Mouse (Mus musculus) hindbrain, embryonic 14.5 days (tissue): ENCODE results near the gene Dhrs2. TPM values are rescaled to one million over a fixed set of nuclear protein-coding genes. Genes with fewer than 3 reads are reported as not detected.

Source experiments
- ATAC-seq: fragments of 200-750 bp; cut with Nextera tagmentation; 2 replicates; pipeline ENCODE4 v1.8.0; 2017; ENCODE audit warnings: moderate number of reproducible peaks, mild to moderate bottlenecking, moderate TSS enrichment, moderate library complexity; ENCODE audit not compliant: low FRiP score
- DNase-seq: peaks from one replicate; pipeline ENCODE4 v3.0.0-alpha.2; 2015; ENCODE audit warnings: low spot score
- H3K27ac ChIP-seq: fragments of 300-500 bp; sonication (generic); 2 replicates; pipeline ENCODE4 v1.5.1; 2014; ENCODE audit warnings: mild to moderate bottlenecking, moderate library complexity
- H3K27me3 ChIP-seq: fragments of 300-500 bp; sonication (generic); 2 replicates; pipeline ENCODE4 v1.6.1; 2014; ENCODE audit warnings: mild to moderate bottlenecking, low read length, mixed read lengths; ENCODE audit not compliant: control insufficient read depth, insufficient read depth
- H3K36me3 ChIP-seq: fragments of 300-500 bp; sonication (generic); replicated peaks from 2 replicates; pipeline ENCODE4 v1.6.1; 2014; ENCODE audit not compliant: control insufficient read depth, insufficient read depth
- H3K4me1 ChIP-seq: fragments of 300-500 bp; sonication (generic); replicated peaks from 2 replicates; pipeline ENCODE4 v1.6.1; 2014; ENCODE audit warnings: antibody characterized with exemption, low read length, mixed read lengths; ENCODE audit not compliant: control insufficient read depth, insufficient read depth
- H3K4me2 ChIP-seq: fragments of 300-500 bp; sonication (generic); replicated peaks from 2 replicates; pipeline ENCODE4 v1.6.1; 2014; ENCODE audit warnings: mild to moderate bottlenecking, moderate library complexity
- H3K4me3 ChIP-seq: fragments of 300-500 bp; sonication (generic); replicated peaks from 2 replicates; pipeline ENCODE4 v1.5.1; 2014; ENCODE audit warnings: mild to moderate bottlenecking, low read length
- H3K9ac ChIP-seq: fragments of 300-500 bp; sonication (generic); 2 replicates; pipeline ENCODE4 v1.6.1; 2014
- H3K9me3 ChIP-seq: fragments of 300-500 bp; sonication (generic); 2 replicates; pipeline ENCODE4 v1.6.1; 2016; ENCODE audit warnings: low read length; ENCODE audit not compliant: control insufficient read depth
- WGBS: fragments of 180-500 bp; shearing (Covaris S2); extraction: QIAGEN DNeasy Blood & Tissue Kit; methylation state at CpG from one replicate; pipeline ENCODE4 v1.1.7; 2014; 5-methylcytosine and 5-hydroxymethylcytosine counted together
- polyA plus RNA-seq: library from polyadenylated mRNA; unstranded; fragments of >200 nt; fragmentation: Nextera tagmentation; extraction: Ambion mirVana; gene quantifications from 2 replicates; pipeline ENCODE4 v1.2.1, GENCODE M21; 2014

Dhrs2 gene
- polyA plus RNA-seq, 1 experiment from 2014 or later = 1.4 TPM

- Histone ChIP-seq H3K9me3 (no peaks in the 10 kb centered on the region), H3K27ac (no peak overlapping the region), H3K4me2 (no peak overlapping the region), H3K4me3 (no peak overlapping the region), H3K27me3 (no peaks in the 10 kb centered on the region), H3K4me1 (peaks cover 11% of the 10 kb centered on the region), H3K9ac (no peak overlapping the region), H3K36me3 (no peaks in the 10 kb centered on the region)
- 63% methylated on average over 14 of the region's 14 CpGs for WGBS
- ATAC-seq (no peak), DNase-seq (no peak)
Measured at GRCm38 (mm10) chr14:55193876-55194635, 27.8 kb upstream of the Dhrs2 start.

- Histone ChIP-seq H3K9me3 (no peaks in the 10 kb centered on the region), H3K27me3 (no peaks in the 10 kb centered on the region), H3K4me2 (no peak overlapping the region), H3K9ac (no peak overlapping the region), H3K4me1 (peaks cover 4% of the 10 kb centered on the region), H3K36me3 (no peaks in the 10 kb centered on the region), H3K27ac (no peak overlapping the region), H3K4me3 (no peak overlapping the region)
- ATAC-seq (no peak), DNase-seq (no peak)
- 59% methylated on average over 6 of the region's 6 CpGs for WGBS
Measured at GRCm38 (mm10) chr14:55194786-55195185, 27.0 kb upstream of the Dhrs2 start.

GRCm38 (mm10) chr14:55197121-55197520 lies 24.7 kb upstream of the Dhrs2 start:
- Histone ChIP-seq H3K36me3 (no peaks in the 10 kb centered on the region), H3K27ac (no peak overlapping the region), H3K4me3 (no peak overlapping the region), H3K9ac (no peak overlapping the region), H3K4me2 (no peak overlapping the region), H3K4me1 (no peaks in the 10 kb centered on the region), H3K9me3 (no peaks in the 10 kb centered on the region), H3K27me3 (no peaks in the 10 kb centered on the region)
- 77% methylated on average over 2 of the region's 2 CpGs for WGBS
- DNase-seq (no peak), ATAC-seq (no peak)

- ATAC-seq = no peak
- no peaks in the 10 kb centered on the region for H3K36me3 ChIP-seq
- no peaks in the 10 kb centered on the region for H3K27me3 ChIP-seq
- H3K27ac ChIP-seq = no peak overlapping the region
- DNase-seq = no peak
- H3K4me2 ChIP-seq = no peak overlapping the region
- H3K4me3 ChIP-seq = no peak overlapping the region
- no peaks in the 10 kb centered on the region for H3K9me3 ChIP-seq
- no peak overlapping the region for H3K9ac ChIP-seq
- 89% methylated on average over 2 of the region's 2 CpGs for WGBS
- H3K4me1 ChIP-seq = no peaks in the 10 kb centered on the region
Measured at GRCm38 (mm10) chr14:55198187-55198586, 23.6 kb upstream of the Dhrs2 start.

GRCm38 (mm10) chr14:55204544-55204943 lies 17.3 kb upstream of the Dhrs2 start:
- Histone ChIP-seq H3K9me3 (no peaks in the 10 kb centered on the region), H3K27ac (peak overlapping the region; percentile 54), H3K4me3 (no peak overlapping the region), H3K36me3 (no peaks in the 10 kb centered on the region), H3K9ac (no peak overlapping the region), H3K27me3 (no peaks in the 10 kb centered on the region), H3K4me1 (peaks cover 18% of the 10 kb centered on the region), H3K4me2 (no peak overlapping the region)
- WGBS = 78% methylated on average over 3 of the region's 3 CpGs
- ATAC-seq = no peak
- no peak for DNase-seq

- Histone ChIP-seq H3K27ac (peak overlapping the region; percentile 54; the same call in 1 of the 2 replicates), H3K36me3 (no peaks in the 10 kb centered on the region), H3K4me2 (no peak overlapping the region), H3K9ac (no peak overlapping the region), H3K4me1 (peaks cover 18% of the 10 kb centered on the region), H3K9me3 (no peaks in the 10 kb centered on the region), H3K4me3 (no peak overlapping the region), H3K27me3 (no peaks in the 10 kb centered on the region)
- DNase-seq (peak; percentile 85), ATAC-seq (peak; percentile 94)
- WGBS = 25% methylated on average over 3 of the region's 3 CpGs
Measured at GRCm38 (mm10) chr14:55205045-55205750, 16.6 kb upstream of the Dhrs2 start.

GRCm38 (mm10) chr14:55208306-55208705 lies 13.5 kb upstream of the Dhrs2 start:
- Histone ChIP-seq H3K4me2 (no peak overlapping the region), H3K9ac (no peak overlapping the region), H3K4me1 (peaks cover 18% of the 10 kb centered on the region), H3K27me3 (no peaks in the 10 kb centered on the region), H3K4me3 (no peak overlapping the region), H3K9me3 (no peaks in the 10 kb centered on the region), H3K36me3 (no peaks in the 10 kb centered on the region), H3K27ac (no peak overlapping the region)
- no peak for DNase-seq
- ATAC-seq = no peak
- 87% methylated on average over 2 of the region's 2 CpGs for WGBS

- no peaks in the 10 kb centered on the region for H3K9me3 ChIP-seq
- no peaks in the 10 kb centered on the region for H3K4me1 ChIP-seq
- no peak overlapping the region for H3K4me2 ChIP-seq
- 79% methylated on average over 3 of the region's 3 CpGs for WGBS
- ATAC-seq (no peak), DNase-seq (no peak)
- H3K9ac ChIP-seq = no peak overlapping the region
- no peak overlapping the region for H3K4me3 ChIP-seq
- no peaks in the 10 kb centered on the region for H3K27me3 ChIP-seq
- no peak overlapping the region for H3K27ac ChIP-seq
- H3K36me3 ChIP-seq = no peaks in the 10 kb centered on the region
Measured at GRCm38 (mm10) chr14:55213621-55214020, 8.2 kb upstream of the Dhrs2 start.

GRCm38 (mm10) chr14:55214507-55214906 lies 7.3 kb upstream of the Dhrs2 start:
- Histone ChIP-seq H3K4me3 (no peak overlapping the region), H3K4me1 (no peaks in the 10 kb centered on the region), H3K4me2 (no peak overlapping the region), H3K9ac (no peak overlapping the region), H3K9me3 (no peaks in the 10 kb centered on the region), H3K27me3 (no peaks in the 10 kb centered on the region), H3K27ac (no peak overlapping the region), H3K36me3 (no peaks in the 10 kb centered on the region)
- DNase-seq = no peak
- 56% methylated on average over 4 of the region's 4 CpGs for WGBS
- ATAC-seq = no peak
